Mouse (Mus musculus) stomach, embryonic 15.5 days (tissue): ENCODE data around the gene Cd9. TPM values are rescaled to one million over a fixed set of nuclear protein-coding genes. Genes with fewer than 3 reads are reported as not detected.

ENCODE experiments used
- ATAC-seq: fragments of 200-750 bp; cut with Nextera tagmentation; 2 replicates; pipeline ENCODE4 v1.8.0; 2017; ENCODE audit warnings: low read depth, moderate number of reproducible peaks, moderate TSS enrichment; ENCODE audit not compliant: insufficient read depth, low FRiP score
- H3K27ac ChIP-seq: fragments of 300-500 bp; sonication (generic); 2 replicates; pipeline ENCODE4 v1.5.1; 2015; ENCODE audit warnings: mild to moderate bottlenecking, inconsistent platforms
- H3K27me3 ChIP-seq: fragments of 300-500 bp; sonication (generic); replicated peaks from 2 replicates; pipeline ENCODE4 v1.6.1; 2015; ENCODE audit warnings: inconsistent platforms
- H3K36me3 ChIP-seq: fragments of 300-500 bp; sonication (generic); 2 replicates; pipeline ENCODE4 v1.6.1; 2015; ENCODE audit warnings: inconsistent platforms
- H3K4me1 ChIP-seq: fragments of 300-500 bp; sonication (generic); 2 replicates; pipeline ENCODE4 v1.6.1; 2015; ENCODE audit warnings: inconsistent platforms
- H3K4me2 ChIP-seq: fragments of 300-500 bp; sonication (generic); 2 replicates; pipeline ENCODE4 v1.6.1; 2015; ENCODE audit warnings: mild to moderate bottlenecking, inconsistent platforms
- H3K4me3 ChIP-seq: fragments of 300-500 bp; sonication (generic); replicated peaks from 2 replicates; pipeline ENCODE4 v1.5.1; 2015; ENCODE audit warnings: inconsistent platforms
- H3K9ac ChIP-seq: fragments of 300-500 bp; sonication (generic); 2 replicates; pipeline ENCODE4 v1.6.1; 2015; ENCODE audit warnings: inconsistent platforms
- H3K9me3 ChIP-seq: fragments of 300-500 bp; sonication (generic); 2 replicates; pipeline ENCODE4 v1.6.1; 2016; ENCODE audit warnings: inconsistent platforms
- WGBS: fragments of 180-500 bp; shearing (Covaris S2); methylation state at CpG from one replicate; pipeline ENCODE4 v1.1.7; 2015; 5-methylcytosine and 5-hydroxymethylcytosine counted together
- polyA plus RNA-seq: library from polyadenylated mRNA; unstranded; fragments of >200 nt; fragmentation: Nextera tagmentation; extraction: Ambion mirVana; gene quantifications from 2 replicates; pipeline ENCODE4 v1.2.1, GENCODE M21; 2015

Gene Cd9
- polyA plus RNA-seq, 1 experiment from 2014 or later, result 317 TPM

DNA sequence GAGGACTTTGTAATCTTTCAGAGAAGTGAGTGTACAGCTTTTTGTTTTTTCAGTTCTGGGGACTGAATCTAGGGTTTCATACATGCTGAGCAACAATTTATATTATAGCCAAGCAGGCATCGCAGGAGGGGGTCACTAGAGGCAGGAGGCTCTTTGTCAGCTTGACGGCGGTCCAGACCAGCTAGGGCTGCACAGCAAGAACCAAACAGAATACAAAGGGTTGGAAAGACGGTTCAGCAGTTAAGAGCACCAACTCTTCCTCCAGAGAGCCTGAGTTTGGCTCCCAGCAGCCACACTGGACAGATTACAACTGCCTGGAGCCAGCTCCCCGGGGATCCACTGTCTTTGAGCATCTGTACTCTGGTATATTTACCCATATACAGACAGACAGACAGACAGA is 40.3 kb downstream of the Cd9 start:
- Histone ChIP-seq H3K9me3 (no peaks in the 10 kb centered on the region), H3K27ac (no peak overlapping the region), H3K36me3 (peaks cover under 1% of the 10 kb centered on the region; the same call in 1 of the 2 replicates), H3K4me3 (no peak overlapping the region), H3K4me2 (no peak overlapping the region), H3K4me1 (peaks cover 5% of the 10 kb centered on the region; the same call in 1 of the 2 replicates), H3K27me3 (no peaks in the 10 kb centered on the region), H3K9ac (no peak overlapping the region)
- 55% methylated on average over 5 of the region's 5 CpGs for WGBS
- no peak for ATAC-seq

DNA sequence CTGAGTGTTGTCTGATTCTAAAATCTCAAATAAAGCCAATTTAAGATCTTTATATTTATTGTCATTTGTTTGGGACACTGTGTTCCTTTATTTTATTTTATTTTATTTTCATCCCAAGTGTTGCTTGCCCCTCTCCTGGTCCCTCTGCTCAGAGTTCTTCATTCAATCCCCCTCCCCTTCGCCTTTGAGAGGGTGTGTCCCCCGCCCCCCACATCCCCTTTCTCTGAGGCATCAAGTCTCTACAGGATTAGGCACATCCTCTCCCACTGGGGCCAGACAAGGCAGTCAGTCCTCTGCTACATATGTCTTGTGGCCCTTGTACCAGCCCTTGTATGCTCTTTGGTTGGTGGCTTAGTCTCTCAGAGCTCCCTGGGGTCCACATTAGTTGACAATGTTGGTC is 46.9 kb downstream of the Cd9 start:
- Histone ChIP-seq H3K9ac (no peak overlapping the region), H3K4me2 (no peak overlapping the region), H3K27me3 (no peaks in the 10 kb centered on the region), H3K4me3 (no peak overlapping the region), H3K27ac (no peak overlapping the region), H3K36me3 (no peaks in the 10 kb centered on the region), H3K9me3 (no peaks in the 10 kb centered on the region), H3K4me1 (peaks cover 2% of the 10 kb centered on the region; the same call in 1 of the 2 replicates)
- WGBS, result 68% methylated on average over 2 of the region's 2 CpGs
- no peak for ATAC-seq

DNA sequence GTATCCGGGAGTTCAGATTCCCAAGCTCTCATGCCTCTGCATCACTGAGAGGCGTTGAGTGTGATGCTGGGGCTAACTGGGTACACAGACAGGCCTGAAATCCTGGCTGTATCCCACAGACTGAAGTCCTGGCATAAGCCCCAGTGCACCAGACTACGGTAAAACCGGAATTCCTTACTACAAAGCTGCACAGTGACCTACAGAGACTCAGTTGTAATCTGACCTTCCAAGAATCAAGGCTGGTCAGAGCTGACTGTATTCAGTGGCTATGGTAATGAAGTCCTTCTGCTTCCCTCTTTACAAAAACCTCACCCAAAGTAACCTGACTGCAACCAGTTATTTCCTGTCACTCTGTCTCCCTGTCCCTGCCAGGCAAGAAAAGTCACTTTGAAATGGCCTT is 47.4 kb downstream of the Cd9 start:
- H3K4me3 ChIP-seq, result no peak overlapping the region
- no peak overlapping the region for H3K9ac ChIP-seq
- H3K27me3 ChIP-seq, result no peaks in the 10 kb centered on the region
- ATAC-seq, result no peak
- H3K9me3 ChIP-seq, result no peaks in the 10 kb centered on the region
- H3K27ac ChIP-seq, result no peak overlapping the region
- no peak overlapping the region for H3K4me2 ChIP-seq
- no peaks in the 10 kb centered on the region for H3K36me3 ChIP-seq
- H3K4me1 ChIP-seq, result peaks cover 2% of the 10 kb centered on the region; the same call in 1 of the 2 replicates
- WGBS, result 60% methylated on average over 4 of the region's 4 CpGs

- no peak for ATAC-seq
- no peaks in the 10 kb centered on the region for H3K27me3 ChIP-seq
- H3K4me3 ChIP-seq, result no peak overlapping the region
- H3K4me2 ChIP-seq, result no peak overlapping the region
- no peaks in the 10 kb centered on the region for H3K36me3 ChIP-seq
- WGBS, result 78% methylated on average over 6 of the region's 6 CpGs
- no peak overlapping the region for H3K27ac ChIP-seq
- peaks cover 2% of the 10 kb centered on the region; the same call in 1 of the 2 replicates for H3K4me1 ChIP-seq
- H3K9me3 ChIP-seq, result no peaks in the 10 kb centered on the region
- H3K9ac ChIP-seq, result no peak overlapping the region
Observed at GRCm38 (mm10) chr6:125445381-125445780, 49.2 kb downstream of the Cd9 start.

GRCm38 (mm10) chr6:125442591-125442990 is 52.0 kb downstream of the Cd9 start:
- no peaks in the 10 kb centered on the region; the same call in 1 of the 2 replicates for H3K4me1 ChIP-seq
- H3K27ac ChIP-seq, result no peak overlapping the region
- H3K36me3 ChIP-seq, result no peaks in the 10 kb centered on the region
- no peak for ATAC-seq
- H3K4me3 ChIP-seq, result no peak overlapping the region
- no peak overlapping the region for H3K4me2 ChIP-seq
- 49% methylated on average over 10 of the region's 10 CpGs for WGBS
- no peak overlapping the region for H3K9ac ChIP-seq
- H3K9me3 ChIP-seq, result no peaks in the 10 kb centered on the region
- H3K27me3 ChIP-seq, result no peaks in the 10 kb centered on the region

GRCm38 (mm10) chr6:125436753-125437152 is 57.8 kb downstream of the Cd9 start:
- no peaks in the 10 kb centered on the region for H3K36me3 ChIP-seq
- ATAC-seq, result no peak
- no peaks in the 10 kb centered on the region for H3K4me1 ChIP-seq
- no peak overlapping the region for H3K27ac ChIP-seq
- no peaks in the 10 kb centered on the region for H3K9me3 ChIP-seq
- whole genome bisulfite sequencing, result 80% methylated on average over 3 of the region's 3 CpGs
- no peaks in the 10 kb centered on the region for H3K27me3 ChIP-seq
- no peak overlapping the region for H3K4me3 ChIP-seq
- no peak overlapping the region for H3K9ac ChIP-seq
- H3K4me2 ChIP-seq, result no peak overlapping the region

DNA sequence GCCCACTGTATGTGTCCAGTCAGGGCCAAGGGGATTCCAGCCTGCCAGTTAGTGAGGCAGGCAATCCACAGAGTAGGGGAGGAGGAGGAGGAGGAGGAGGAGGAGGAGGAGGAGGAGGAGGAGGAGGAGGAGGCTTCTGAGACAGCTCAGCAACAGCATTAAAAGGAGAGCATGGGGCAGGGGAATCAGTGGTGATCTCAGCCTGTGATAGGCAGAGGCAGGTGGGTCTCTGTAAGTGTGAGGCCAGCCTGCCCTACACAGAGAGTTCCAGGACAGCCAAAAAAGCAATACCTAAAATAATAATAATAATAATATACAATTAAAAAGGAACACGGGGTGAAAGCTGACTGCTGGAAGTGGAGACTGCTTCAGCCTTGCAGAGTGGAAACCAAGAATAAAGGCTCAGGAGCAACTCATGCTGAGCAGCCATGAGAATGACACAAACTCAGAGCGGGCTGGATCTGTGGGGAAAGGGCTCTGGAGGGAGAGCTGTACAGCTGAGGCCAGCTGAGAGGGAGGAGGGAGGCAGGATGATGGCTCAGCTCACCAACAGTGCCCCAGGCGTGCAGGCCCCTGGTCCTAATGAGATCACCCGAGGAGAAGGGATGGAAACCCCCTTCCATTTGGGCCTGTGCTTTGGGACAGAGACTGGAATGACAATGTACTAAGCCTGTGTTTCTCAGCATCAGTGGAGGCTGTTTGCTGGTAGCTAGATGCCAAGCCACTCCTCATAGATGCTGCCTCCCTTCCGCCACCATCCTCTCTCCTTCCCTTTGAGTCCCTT is 59.7 kb downstream of the Cd9 start:
- Histone ChIP-seq H3K4me3 (no peak overlapping the region), H3K9me3 (no peaks in the 10 kb centered on the region), H3K27ac (no peak overlapping the region), H3K36me3 (no peaks in the 10 kb centered on the region), H3K4me1 (peaks cover 8% of the 10 kb centered on the region; the same call in 1 of the 2 replicates), H3K27me3 (no peaks in the 10 kb centered on the region), H3K9ac (no peak overlapping the region), H3K4me2 (no peak overlapping the region)
- no peak for ATAC-seq
- 70% methylated on average over 5 of the region's 5 CpGs for WGBS

- WGBS, result 68% methylated on average over 6 of the region's 6 CpGs
- Histone ChIP-seq H3K4me2 (no peak overlapping the region), H3K4me1 (peaks cover 8% of the 10 kb centered on the region; the same call in 1 of the 2 replicates), H3K9ac (no peak overlapping the region), H3K36me3 (no peaks in the 10 kb centered on the region), H3K9me3 (no peaks in the 10 kb centered on the region), H3K27ac (peak overlapping the region; percentile 65; the same call in 1 of the 2 replicates), H3K4me3 (no peak overlapping the region), H3K27me3 (no peaks in the 10 kb centered on the region)
- peak; percentile 85 for ATAC-seq
Observed at GRCm38 (mm10) chr6:125433704-125434447, 60.7 kb downstream of the Cd9 start.

- H3K4me3 ChIP-seq, result no peak overlapping the region
- 56% methylated on average over 3 of the region's 3 CpGs for WGBS
- ATAC-seq, result peak; percentile 5; the same call in 1 of the 2 replicates
- H3K9ac ChIP-seq, result no peak overlapping the region
- peak overlapping the region; percentile 65 for H3K27ac ChIP-seq
- H3K4me2 ChIP-seq, result no peak overlapping the region
- no peaks in the 10 kb centered on the region for H3K27me3 ChIP-seq
- H3K4me1 ChIP-seq, result peaks cover 8% of the 10 kb centered on the region; the same call in 1 of the 2 replicates
- H3K36me3 ChIP-seq, result no peaks in the 10 kb centered on the region
- no peaks in the 10 kb centered on the region for H3K9me3 ChIP-seq
Observed at GRCm38 (mm10) chr6:125433257-125433656, 61.3 kb downstream of the Cd9 start.

DNA sequence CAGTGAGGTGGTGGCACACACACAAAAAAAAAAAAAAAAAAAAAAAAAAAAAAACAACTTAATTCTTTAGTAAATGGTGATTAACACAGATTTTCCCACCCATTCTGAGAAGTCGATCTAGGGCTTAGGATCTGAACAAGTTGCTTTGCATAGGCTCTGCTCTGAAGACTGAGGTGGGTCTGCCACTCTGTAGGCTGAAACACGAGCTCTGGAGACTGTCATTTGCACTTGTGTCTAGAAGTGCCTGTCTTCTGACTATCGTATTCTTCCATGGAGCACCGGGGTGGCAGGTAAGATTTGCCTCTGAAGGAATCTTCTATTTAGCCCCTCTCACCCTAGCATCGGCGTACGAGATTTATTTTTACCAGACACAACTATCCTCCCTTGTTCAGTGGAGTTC is 62.1 kb downstream of the Cd9 start:
- no peak for ATAC-seq
- WGBS, result 72% methylated on average over 7 of the region's 7 CpGs
- Histone ChIP-seq H3K9me3 (no peaks in the 10 kb centered on the region), H3K36me3 (no peaks in the 10 kb centered on the region), H3K4me2 (no peak overlapping the region), H3K27me3 (no peaks in the 10 kb centered on the region), H3K9ac (no peak overlapping the region), H3K4me3 (no peak overlapping the region), H3K4me1 (peaks cover 8% of the 10 kb centered on the region; the same call in 1 of the 2 replicates), H3K27ac (no peak overlapping the region)

DNA sequence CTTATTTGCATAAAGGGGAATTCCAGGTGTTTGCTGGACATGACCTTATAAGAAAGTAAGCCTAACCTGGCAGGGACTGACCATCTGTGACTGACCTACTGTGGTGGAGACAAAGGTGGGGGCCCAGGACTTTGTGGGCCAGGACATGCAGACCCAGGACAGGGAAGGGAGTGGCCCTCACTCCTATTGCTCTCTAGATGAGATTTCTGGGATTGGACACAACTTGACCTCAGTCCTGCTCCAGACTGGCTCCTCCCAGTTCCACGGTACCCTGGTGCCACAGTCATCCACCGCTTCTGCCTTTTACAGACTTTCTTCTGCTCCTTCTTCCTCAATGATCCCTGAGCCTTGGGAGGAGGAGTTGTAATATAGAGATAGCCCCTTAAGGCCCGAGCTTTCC is 63.6 kb downstream of the Cd9 start:
- 68% methylated on average over 3 of the region's 3 CpGs for WGBS
- Histone ChIP-seq H3K9me3 (no peaks in the 10 kb centered on the region), H3K9ac (no peak overlapping the region), H3K27ac (no peak overlapping the region), H3K4me2 (no peak overlapping the region), H3K27me3 (no peaks in the 10 kb centered on the region), H3K36me3 (no peaks in the 10 kb centered on the region), H3K4me1 (peaks cover 12% of the 10 kb centered on the region), H3K4me3 (no peak overlapping the region)
- no peak for ATAC-seq

DNA sequence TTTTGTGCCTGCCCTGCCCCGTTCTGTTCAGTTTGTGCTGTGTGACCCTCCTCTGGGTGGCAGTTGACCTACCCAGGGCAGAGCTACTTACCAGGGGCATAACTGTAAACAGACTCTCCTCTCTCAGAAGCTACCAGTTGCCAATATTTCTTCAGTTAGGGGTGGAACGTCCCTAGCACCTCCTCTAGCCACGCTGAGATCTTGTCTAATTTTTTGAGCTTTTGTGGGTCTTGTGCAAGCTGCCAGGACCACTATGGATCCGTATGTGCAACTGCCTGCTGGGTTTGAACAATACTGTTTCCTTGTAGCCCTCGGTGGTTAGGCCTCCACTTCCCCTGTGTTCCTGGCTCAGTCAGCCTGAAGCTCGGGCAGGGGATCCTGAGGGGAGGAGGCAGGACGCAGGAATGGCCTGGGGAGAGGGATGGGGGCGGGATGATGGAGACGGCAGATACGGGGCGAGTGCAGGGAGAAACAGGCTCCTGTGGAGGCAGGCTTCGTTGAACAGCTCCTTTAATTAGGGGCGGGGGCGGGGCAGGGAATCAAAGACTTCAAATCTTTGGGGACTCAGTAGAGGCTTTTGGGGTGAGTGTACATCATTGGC is 64.1 kb downstream of the Cd9 start:
- 21% methylated on average over 14 of the region's 14 CpGs for WGBS
- Histone ChIP-seq H3K9ac (no peak overlapping the region), H3K27ac (no peak overlapping the region)

More for the DNA sequence above, 64.1 kb downstream of the Cd9 start:
- Histone ChIP-seq H3K9me3 (no peaks in the 10 kb centered on the region), H3K4me2 (no peak overlapping the region), H3K36me3 (no peaks in the 10 kb centered on the region), H3K4me1 (peaks cover 12% of the 10 kb centered on the region), H3K4me3 (no peak overlapping the region), H3K27me3 (no peaks in the 10 kb centered on the region)
- no peak for ATAC-seq
